Mouse (Mus musculus): ENCODE results near the gene Cnga4.
A peak's percentile ranks its signal among the peaks of the same experiment; 100 is the strongest.
"Not testable (repeated sequence)": the region's sequence is repeated elsewhere in the genome, so short reads cannot be mapped to it uniquely, and the experiment has no call there.

The Cnga4 gene

DNA sequence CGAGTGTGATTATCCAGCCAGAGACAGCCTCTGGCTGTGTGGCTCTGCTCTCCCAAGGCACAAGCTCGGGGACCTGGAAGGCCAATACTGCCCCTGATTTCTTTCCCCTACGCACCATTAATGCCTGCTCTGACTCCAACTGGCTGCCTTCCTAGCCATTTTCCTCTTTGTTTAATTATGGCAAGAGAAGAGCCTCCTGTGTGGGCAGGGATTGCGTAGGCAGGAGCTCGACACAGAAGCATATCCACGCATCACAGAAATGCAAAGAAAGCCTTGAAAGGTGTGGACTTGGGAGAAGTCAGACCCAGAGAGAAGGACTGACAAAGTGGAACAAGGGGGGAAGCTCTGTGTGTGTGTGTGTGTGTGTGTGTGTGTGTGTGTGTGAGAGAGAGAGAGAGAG, 10.0 kb downstream of the Cnga4 start:
- peak in 1 of 2 experiments; percentile 75 for DNase-seq (ENCODE audit: low spot score in 2 of 2)

DNA sequence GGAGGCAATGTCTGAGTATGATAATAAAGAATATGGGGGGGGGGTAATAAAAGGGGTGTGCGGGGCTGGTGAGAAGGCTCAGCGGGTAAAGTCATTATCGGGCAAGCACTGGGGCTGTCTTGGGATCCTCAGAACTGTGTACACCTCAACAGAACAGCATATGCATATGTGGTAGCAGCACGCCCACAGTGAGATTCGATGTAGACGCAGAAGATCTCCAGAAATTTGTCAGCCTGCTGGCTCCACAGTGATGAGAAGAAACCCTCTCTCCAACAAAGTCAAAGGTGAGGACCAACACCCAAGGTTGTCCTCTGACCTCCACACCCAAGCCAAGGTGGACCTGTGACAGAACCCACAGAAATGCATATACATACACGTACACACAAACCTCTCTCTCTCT, 12.2 kb downstream of the Cnga4 start:
- DNase-seq (ENCODE audit: low spot score in 2 of 2), result no peak

DNA sequence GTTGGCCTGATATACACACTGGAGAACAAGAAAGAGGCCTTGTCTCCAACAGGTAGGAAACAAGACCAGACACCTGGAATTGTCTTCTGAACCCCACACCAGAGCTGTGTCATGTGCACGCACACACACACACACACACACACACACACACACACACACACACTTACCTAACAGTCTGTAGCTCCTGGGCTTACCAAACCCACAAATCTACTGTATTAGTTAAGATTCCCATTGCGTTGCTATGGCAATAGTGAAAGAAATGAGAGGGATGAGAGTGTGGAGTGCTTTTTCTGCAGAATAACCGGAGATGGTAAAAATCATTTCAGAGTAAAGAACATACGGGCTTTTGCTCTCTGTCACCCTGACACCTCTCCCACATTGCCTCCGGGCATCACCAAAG, 13.7 kb downstream of the Cnga4 start:
- no peak for DNase-seq (ENCODE audit: low spot score in 2 of 2)

DNA sequence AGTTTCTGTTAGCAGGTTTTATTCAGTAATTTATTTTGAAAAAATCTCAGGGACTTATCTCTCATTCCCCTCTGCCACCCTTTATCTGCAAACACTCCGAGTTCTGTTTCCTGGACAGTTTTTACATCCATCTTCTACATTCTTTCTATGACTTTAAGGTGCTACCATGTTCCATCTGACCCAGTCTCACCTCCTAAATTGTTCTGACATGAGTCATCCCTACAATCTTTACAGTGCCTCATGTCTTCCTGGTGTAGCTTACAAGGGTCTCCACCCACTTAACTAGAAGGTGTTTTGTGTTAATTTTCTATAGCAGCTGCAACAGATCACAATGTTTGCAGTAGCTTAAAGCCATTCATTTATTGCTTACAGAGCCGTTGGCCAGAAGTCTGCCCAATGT, 16.5 kb downstream of the Cnga4 start:
- DNase-seq (ENCODE audit: low spot score in 2 of 2), result no peak

DNA sequence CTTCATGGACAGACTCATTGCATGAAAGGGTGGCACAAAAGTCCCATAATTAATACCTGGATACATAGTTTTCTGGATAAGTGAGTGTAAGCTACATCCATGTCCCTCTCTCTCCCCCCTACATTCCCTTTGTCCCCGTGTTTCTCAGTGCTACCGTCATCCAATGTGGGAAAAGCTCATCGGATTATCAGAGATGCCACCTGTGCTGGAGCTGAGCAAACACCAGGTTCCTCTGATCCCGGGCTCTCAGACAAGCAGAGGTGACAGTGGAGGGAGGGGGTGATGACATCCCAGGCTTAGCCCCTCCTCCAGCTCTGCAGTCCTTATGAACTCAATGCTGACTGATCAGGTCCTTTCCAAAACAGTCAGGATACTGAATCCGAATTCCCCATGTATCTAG, 20.0 kb downstream of the Cnga4 start:
- DNase-seq (ENCODE audit: low spot score in 2 of 2), result no peak

DNA sequence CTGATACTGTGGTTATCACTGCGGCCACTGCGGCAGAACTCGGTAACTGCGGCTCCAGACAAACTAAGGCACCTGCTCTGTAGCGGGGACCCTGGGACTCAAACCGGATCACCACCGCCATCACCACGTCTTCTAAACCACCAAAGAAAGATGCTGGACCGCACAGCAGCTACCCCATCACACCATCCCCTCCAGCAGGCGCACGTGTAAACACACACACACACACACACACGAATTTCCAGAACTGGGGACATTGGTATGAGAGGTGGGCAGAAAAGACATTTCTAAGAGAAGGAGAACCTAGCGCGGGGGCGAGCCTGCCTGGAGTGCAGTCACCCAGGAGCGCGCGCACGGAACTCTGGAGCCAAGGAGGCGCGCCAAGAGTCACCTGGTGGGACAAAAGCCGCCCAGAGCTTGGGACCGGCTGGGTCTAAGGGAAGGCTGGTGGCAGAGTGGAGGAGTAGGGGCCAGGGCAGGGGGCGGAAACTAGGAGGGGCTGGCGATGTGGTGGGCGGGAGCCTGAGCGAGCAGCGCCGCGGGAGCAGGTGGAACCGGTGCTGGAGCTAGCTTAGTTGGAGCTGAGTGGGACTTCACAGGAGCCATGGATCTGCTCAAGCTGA, 21.2 kb downstream of the Cnga4 start, which contains the start of gene Cckbr:
Cckbr (plus strand) TSS at position 308 of the 620 bp plus-strand sequence.
- DNase-seq (ENCODE audit: low spot score in 2 of 2), result peak; percentile 64

DNA sequence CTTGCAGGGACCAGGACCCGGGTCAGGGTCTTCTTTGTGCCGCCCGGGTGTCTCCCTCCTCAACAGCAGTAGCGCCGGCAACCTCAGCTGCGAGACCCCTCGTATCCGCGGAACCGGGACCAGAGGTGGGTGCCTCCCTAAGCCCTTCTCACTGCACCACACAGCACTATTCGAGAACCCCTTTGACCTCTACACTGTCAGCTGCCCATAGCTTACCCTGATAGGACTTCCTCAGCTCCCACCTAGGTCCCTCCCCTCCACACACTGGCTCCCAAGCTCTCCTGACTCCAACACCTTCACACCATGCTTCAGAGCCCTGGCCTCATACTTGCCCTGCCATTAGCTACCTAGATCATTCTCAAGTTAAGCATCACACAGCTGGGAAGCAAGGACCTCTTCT, 21.7 kb downstream of the Cnga4 start:
- DNase-seq (ENCODE audit: low spot score in 2 of 2), result no peak

DNA sequence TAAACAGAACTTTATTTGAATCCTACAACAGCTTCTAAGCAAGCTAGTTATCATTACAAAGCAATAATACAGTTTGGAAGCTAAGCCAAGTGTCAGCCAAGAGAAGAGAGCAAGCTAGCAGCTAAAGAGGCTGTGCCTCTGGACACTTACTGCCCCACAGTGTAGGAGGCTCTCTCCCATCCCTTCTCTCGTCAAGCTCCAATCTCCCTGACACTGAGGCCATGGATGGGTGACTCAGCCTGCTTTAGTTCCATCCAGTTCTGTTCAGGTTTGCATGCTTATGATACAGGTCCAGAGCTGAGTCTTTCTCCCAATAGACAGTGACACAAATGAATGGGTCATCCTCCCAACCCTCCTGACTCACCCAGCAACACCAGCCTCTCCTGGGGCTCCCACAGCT, 27.7 kb downstream of the Cnga4 start:
- DNase-seq (ENCODE audit: low spot score in 2 of 2), result no peak

DNA sequence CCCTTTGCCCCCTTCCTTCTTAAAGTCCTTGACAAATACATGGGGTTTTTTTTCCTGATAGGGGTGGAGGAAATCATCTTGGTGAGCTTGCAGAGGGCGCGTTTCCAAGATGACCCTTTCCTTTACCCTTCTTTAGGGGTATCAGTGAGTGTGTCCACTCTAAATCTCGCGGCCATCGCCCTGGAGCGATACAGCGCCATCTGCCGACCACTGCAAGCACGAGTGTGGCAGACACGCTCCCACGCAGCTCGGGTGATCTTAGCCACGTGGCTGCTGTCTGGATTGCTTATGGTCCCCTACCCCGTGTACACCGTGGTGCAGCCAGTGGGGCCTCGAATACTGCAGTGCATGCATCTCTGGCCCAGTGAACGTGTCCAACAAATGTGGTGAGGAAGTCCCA, 29.5 kb downstream of the Cnga4 start:
- DNase-seq (ENCODE audit: low spot score in 2 of 2), result no peak

DNA sequence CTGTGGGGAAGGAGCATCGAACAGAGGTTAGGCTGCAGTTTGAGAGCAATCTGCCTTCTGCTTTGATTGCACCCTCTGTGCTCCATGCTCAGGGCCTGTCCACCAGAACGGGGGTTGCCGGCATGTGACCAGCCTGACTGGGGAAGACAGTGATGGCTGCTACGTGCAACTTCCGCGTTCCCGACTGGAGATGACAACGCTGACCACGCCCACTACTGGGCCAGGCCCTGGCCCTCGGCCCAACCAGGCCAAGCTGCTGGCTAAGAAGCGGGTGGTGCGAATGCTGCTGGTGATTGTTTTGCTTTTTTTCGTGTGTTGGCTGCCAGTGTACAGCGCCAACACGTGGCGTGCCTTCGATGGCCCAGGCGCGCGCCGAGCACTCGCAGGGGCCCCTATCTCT, 30.4 kb downstream of the Cnga4 start:
- DNase-seq (ENCODE audit: low spot score in 2 of 2), result no peak

DNA sequence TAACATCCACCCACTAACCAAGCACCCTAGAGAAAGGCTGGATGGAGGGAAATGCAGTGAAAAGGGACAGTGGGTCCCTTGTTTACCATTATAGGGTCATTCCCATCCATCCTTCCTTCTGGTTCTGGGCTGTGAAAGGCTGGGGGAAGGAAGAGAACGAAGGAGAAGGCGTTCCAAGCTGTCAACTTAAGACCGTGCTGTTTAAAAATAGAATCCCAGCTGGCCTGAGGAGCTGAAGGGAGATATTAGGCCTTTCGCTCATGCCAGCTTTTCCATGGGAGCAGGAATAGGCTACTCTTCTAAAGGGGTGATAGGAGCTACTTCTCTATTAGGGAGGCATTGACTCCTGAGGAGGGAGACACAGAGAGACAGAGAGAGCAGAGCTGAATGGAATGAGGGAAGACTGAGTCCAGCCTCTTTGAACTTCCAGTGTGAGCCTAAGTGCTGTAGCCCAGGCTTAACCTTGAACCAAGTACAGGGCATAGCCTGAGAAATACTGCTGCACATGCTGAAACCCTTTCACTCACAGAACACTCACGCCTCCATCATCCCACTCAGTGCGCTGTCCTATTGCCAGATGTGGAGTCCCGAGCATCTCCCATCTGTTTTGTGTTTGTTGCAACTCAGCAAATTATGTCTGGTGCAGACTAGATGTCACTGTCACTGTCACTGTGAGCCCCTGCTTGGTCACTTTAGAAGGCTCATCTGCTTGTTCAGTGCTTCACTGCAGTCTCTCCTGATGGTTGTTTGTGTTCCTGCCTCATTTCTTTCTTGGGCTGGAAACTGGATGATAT, 33.8 kb downstream of the Cnga4 start:
- DNase-seq (ENCODE audit: low spot score in 2 of 2), result peak; percentile 40 to 61

DNA sequence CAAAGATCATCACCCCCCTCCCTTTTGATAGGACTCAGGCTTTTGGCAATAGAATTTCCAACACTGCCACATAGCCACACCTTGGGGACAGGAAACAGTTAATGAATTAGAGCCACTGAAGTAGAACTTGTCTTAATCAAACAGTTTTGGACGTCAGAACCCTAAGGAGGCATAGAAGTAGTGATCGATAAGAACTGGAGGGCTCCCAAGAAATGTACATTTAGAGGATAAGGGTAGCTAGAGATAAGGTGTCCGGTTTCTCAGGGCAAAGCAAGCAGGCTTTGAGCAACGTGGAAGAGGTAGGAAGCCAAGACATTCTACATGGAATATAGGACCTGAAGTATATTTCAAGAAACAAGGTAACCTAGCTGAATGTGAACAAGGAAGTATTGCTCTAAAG, 37.1 kb downstream of the Cnga4 start:
- no peak for DNase-seq (ENCODE audit: low spot score in 2 of 2)

DNA sequence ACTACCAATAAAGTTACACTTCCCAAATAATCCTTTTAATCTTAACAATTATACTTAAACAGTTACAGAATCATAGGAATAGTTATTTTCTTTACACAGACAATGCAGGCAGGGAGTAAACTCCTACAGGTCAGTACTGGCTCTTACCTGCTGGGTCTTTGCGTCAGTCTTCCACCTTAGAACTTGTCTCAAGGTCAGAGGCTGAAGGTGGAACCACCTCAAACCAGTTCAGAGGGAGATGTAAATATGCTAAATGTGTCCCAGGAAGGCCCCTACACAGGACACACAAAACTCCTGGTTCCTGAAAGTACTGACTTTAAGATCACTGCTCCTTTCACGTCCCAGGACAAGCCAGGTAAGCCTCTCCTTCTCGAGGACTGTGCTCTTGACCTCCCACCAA, 40.7 kb downstream of the Cnga4 start:
- DNase-seq (ENCODE audit: low spot score in 2 of 2), result no peak

DNA sequence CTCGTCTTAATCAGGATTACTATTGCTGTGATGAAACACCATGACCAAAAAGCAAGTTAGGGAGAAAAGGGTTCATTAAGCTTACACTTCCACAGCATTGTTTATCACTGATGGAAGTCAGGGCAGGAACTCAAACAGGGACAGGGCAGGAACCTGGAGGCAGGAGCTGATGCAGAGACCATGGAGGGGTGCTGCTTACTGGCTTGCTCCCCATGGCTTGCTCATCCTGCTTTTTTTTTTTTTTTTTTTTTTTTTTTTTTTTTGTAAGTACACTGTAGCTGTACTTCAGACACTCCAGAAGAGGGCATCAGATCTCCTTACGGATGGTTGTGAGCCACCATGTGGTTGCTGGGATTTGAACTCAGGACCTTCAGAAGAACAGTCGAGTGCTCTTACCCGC, 49.0 kb downstream of the Cnga4 start:
- not testable (repeated sequence) for DNase-seq (ENCODE audit: low spot score in 2 of 2)

Data from right cerebral cortex, postnatal 36 days (tissue).